Mouse (Mus musculus) small intestine, adult 2 months (tissue): ENCODE results near the gene Lamp5. TPM values are rescaled to one million over a fixed set of nuclear protein-coding genes. Genes with fewer than 3 reads are reported as not detected.

Experiments
- H3K27ac ChIP-seq: fragments of 200-500 bp; 2 replicates; pipeline ENCODE4 v1.5.1; 2012; ENCODE audit warnings: low read depth, low read length, control low read depth, inconsistent platforms; ENCODE audit not compliant: insufficient read depth
- H3K27me3 ChIP-seq: fragments of 200-500 bp; 2 replicates; pipeline ENCODE4 v1.6.1; 2012; ENCODE audit warnings: mild to moderate bottlenecking, moderate library complexity, low read length, inconsistent platforms; ENCODE audit not compliant: control insufficient read depth, insufficient read depth
- H3K36me3 ChIP-seq: fragments of 200-500 bp; 2 replicates; pipeline ENCODE4 v1.6.1; 2012; ENCODE audit warnings: mild to moderate bottlenecking, low read length, control low read depth, inconsistent platforms; ENCODE audit not compliant: control insufficient read depth, insufficient read depth
- H3K4me1 ChIP-seq: fragments of 200-500 bp; 2 replicates; pipeline ENCODE4 v1.6.1; 2012; ENCODE audit warnings: low read length, inconsistent platforms, mixed read lengths; ENCODE audit not compliant: control insufficient read depth, insufficient read depth, insufficient read length
- H3K4me3 ChIP-seq: fragments of 200-500 bp; 2 replicates; pipeline ENCODE4 v1.5.1; 2012; ENCODE audit warnings: low read depth, mild to moderate bottlenecking, control low read depth, inconsistent platforms, low read length, moderate library complexity
- CTCF ChIP-seq: fragments of 200-500 bp; IDR thresholded peaks from 2 replicates; pipeline ENCODE4 v1.5.1; 2012; ENCODE audit warnings: low read depth, mild to moderate bottlenecking, control low read depth, inconsistent platforms, low read length, moderate library complexity, mixed read lengths; ENCODE audit not compliant: insufficient replicate concordance, insufficient read length; ENCODE audit errors: extremely low read depth
- POLR2A ChIP-seq: fragments of 200-500 bp; IDR thresholded peaks from 2 replicates; pipeline ENCODE4 v1.6.1; 2012; ENCODE audit warnings: low read depth, mild to moderate bottlenecking, control low read depth, inconsistent platforms, low read length, moderate library complexity
- WGBS: fragments of 180-500 bp; shearing (Covaris S2); methylation state at CpG from one replicate; pipeline ENCODE4 v1.1.7; 2018; 5-methylcytosine and 5-hydroxymethylcytosine counted together
- polyA plus RNA-seq: library from polyadenylated mRNA; depleted of rRNA; stranded (reverse); fragments of >200 nt; gene quantifications from 2 replicates; pipeline ENCODE4 v1.2.3, GENCODE M21; 2012

Lamp5 gene
- polyA plus RNA-seq, 1 experiment: not detected

DNA sequence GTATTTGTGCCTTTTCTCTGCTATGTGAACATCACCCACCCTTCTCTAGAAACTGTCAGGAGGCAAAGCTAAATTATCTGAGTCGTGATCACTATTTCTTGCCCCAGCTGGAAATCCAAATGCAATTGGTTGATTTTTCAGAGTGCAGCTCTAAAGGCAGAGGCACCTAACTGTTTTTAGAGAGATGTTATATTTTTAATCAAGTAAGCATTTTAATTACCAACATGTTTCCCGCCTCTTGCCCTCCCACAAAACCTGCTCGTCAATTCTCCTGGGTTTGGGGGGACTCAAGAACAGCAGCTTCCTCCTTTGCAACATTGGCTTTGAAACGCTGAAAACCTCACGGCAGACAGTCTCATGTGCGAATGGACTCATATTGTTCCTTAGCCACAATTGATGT lies 61.3 kb downstream of the Lamp5 start:
- Histone ChIP-seq H3K4me1 (no peaks in the 10 kb centered on the region), H3K27ac (no peak overlapping the region), H3K4me3 (no peak overlapping the region), H3K36me3 (no peaks in the 10 kb centered on the region), H3K27me3 (no peaks in the 10 kb centered on the region)
- TF ChIP-seq CTCF: no peak
- no peak for TF ChIP-seq POLR2A
- WGBS: 80% methylated on average over 6 of the region's 6 CpGs

DNA sequence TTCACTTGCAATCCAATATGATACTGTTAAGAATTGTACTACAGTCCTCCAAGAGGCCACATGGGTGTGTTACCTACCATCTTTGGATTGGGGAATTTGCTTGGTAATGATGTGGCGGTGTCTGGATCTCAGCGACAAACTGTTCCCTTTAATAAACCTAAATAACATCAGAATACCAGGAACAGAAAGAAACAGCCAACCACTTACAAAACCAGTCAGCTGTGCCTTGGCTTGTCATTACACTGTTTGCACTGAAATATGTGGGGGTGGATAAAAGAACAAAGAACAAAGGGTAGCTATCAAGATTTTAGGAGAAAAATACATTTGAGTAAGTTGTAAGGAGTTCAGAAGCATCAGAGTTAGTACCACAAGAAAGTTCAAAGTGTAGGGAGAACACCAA lies 66.0 kb downstream of the Lamp5 start:
- Histone ChIP-seq H3K4me1 (no peaks in the 10 kb centered on the region), H3K4me3 (no peak overlapping the region), H3K36me3 (no peaks in the 10 kb centered on the region), H3K27me3 (no peaks in the 10 kb centered on the region), H3K27ac (no peak overlapping the region)
- TF ChIP-seq POLR2A (no peak), CTCF (no peak)
- WGBS: 90% methylated on average over 2 of the region's 2 CpGs
